Mouse (Mus musculus) R1 (cell line): ENCODE measurements at regions not wholly inside any gene's neighbourhood (a gene's known extent, or its start where the extent isn't known, plus 50 kb on each side); places are given as distances from the start of the nearest gene placed in this dataset.

Experiments
- DNase-seq: peaks from one replicate; pipeline ENCODE4 v3.0.0-alpha.2; 2018; ENCODE audit warnings: low read depth, low spot score

- DNase-seq, result peak; percentile 50
These were observed 1042.1 kb downstream of the Dpp10 start for GRCm38 (mm10) chr1:123003261-123003660.
